Mouse (Mus musculus): ENCODE data around the gene Grm1. TPM values are rescaled to one million over a fixed set of nuclear protein-coding genes. Genes with fewer than 3 reads are reported as not detected.

Grm1 gene
- polyA plus RNA-seq, 1 experiment from 2014 or later, result 0.09 TPM

DNA sequence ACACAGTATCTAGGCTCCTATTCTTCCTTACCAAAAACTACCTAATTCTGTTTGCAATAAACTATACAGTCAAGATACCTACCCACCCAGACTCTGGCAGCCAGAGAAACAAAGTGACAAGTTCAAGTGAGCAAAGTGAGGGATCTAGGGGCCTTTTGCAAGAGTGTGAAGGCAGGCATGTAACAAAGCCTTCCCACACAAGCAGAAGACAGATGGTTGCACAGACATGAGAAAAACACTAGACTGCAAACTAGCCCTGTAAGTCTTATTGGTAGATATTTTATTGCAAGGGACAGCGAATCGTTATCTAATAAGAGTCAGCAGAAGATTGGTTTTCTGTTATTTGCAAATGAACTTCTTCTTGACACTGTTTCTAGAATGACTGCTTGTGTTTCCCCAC, 134.6 kb downstream of the Grm1 start:
- Histone ChIP-seq H3K36me3 (no peaks in the 10 kb centered on the region), H3K9me3 (no peaks in the 10 kb centered on the region), H3K27ac (no peak overlapping the region), H3K4me2 (replicated peaks) (no peak overlapping the region), H3K9ac (no peak overlapping the region), H3K4me1 (no peaks in the 10 kb centered on the region), H3K27me3 (no peaks in the 10 kb centered on the region), H3K4me3 (no peak overlapping the region)
- whole genome bisulfite sequencing, result 86% methylated on average over 2 of the region's 2 CpGs
- ATAC-seq (ENCODE audit: insufficient number of reproducible peaks, insufficient read depth, low FRiP score, low TSS enrichment), result no peak

- H3K27me3 ChIP-seq, result no peaks in the 10 kb centered on the region
Measured at GRCm38 (mm10) chr10:10944003-10944402, 138.2 kb downstream of the Grm1 start.

GRCm38 (mm10) chr10:10942248-10942647, 139.9 kb downstream of the Grm1 start:
- no peak for ATAC-seq (ENCODE audit: insufficient number of reproducible peaks, insufficient read depth, low FRiP score, low TSS enrichment)
- H3K27ac ChIP-seq, result no peak overlapping the region
- H3K9me3 ChIP-seq, result no peaks in the 10 kb centered on the region
- 74% methylated on average over 6 of the region's 6 CpGs for WGBS
- no peak overlapping the region for H3K9ac ChIP-seq
- no peaks in the 10 kb centered on the region for H3K36me3 ChIP-seq
- no peak overlapping the region for H3K4me3 ChIP-seq
- H3K27me3 ChIP-seq, result no peaks in the 10 kb centered on the region
- H3K4me1 ChIP-seq, result no peaks in the 10 kb centered on the region
- H3K4me2 ChIP-seq (replicated peaks), result no peak overlapping the region

More at GRCm38 (mm10) chr10:10944003-10944402, 138.2 kb downstream of the Grm1 start:
- Histone ChIP-seq H3K4me3 (no peak overlapping the region), H3K4me2 (replicated peaks) (no peak overlapping the region), H3K36me3 (no peaks in the 10 kb centered on the region), H3K9ac (no peak overlapping the region), H3K9me3 (no peaks in the 10 kb centered on the region), H3K27ac (no peak overlapping the region), H3K4me1 (no peaks in the 10 kb centered on the region)
- ATAC-seq (ENCODE audit: insufficient number of reproducible peaks, insufficient read depth, low FRiP score, low TSS enrichment), result no peak
- 82% methylated on average over 2 of the region's 2 CpGs for WGBS

- Histone ChIP-seq H3K4me1 (no peaks in the 10 kb centered on the region), H3K9me3 (no peaks in the 10 kb centered on the region), H3K4me2 (replicated peaks) (no peak overlapping the region), H3K9ac (no peak overlapping the region), H3K27ac (no peak overlapping the region), H3K4me3 (no peak overlapping the region), H3K27me3 (no peaks in the 10 kb centered on the region), H3K36me3 (no peaks in the 10 kb centered on the region)
- ATAC-seq (ENCODE audit: insufficient number of reproducible peaks, insufficient read depth, low FRiP score, low TSS enrichment), result no peak
- 72% methylated on average over 3 of the region's 3 CpGs for WGBS
Measured at GRCm38 (mm10) chr10:10935806-10936205, 146.3 kb downstream of the Grm1 start.

DNA sequence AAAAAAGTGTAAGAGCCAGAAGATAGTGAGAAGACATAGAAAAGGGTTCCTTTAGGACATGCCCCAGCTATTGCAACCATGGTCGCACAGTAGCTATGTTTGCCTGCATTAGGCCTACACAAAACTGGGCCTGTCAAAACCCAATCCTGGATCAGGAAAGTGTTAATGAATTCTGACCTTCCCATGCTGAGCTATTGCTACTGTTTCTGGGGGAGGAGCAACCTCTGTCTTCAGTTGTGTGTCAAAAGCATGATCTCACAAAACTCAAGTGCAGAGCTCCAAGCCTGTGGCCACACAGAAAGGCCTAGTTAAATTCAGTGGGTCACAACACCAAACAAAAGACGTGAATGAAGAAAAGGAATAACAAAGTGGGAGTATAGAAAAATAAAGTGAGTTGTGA, 152.5 kb downstream of the Grm1 start:
- WGBS, result 78% methylated on average over 2 of the region's 2 CpGs
- H3K4me1 ChIP-seq, result no peaks in the 10 kb centered on the region
- ATAC-seq (ENCODE audit: insufficient number of reproducible peaks, insufficient read depth, low FRiP score, low TSS enrichment), result no peak
- H3K36me3 ChIP-seq, result no peaks in the 10 kb centered on the region
- H3K9ac ChIP-seq, result no peak overlapping the region
- H3K4me3 ChIP-seq, result no peak overlapping the region
- H3K27ac ChIP-seq, result no peak overlapping the region
- no peaks in the 10 kb centered on the region for H3K27me3 ChIP-seq
- no peaks in the 10 kb centered on the region for H3K9me3 ChIP-seq
- no peak overlapping the region for H3K4me2 ChIP-seq (replicated peaks)

DNA sequence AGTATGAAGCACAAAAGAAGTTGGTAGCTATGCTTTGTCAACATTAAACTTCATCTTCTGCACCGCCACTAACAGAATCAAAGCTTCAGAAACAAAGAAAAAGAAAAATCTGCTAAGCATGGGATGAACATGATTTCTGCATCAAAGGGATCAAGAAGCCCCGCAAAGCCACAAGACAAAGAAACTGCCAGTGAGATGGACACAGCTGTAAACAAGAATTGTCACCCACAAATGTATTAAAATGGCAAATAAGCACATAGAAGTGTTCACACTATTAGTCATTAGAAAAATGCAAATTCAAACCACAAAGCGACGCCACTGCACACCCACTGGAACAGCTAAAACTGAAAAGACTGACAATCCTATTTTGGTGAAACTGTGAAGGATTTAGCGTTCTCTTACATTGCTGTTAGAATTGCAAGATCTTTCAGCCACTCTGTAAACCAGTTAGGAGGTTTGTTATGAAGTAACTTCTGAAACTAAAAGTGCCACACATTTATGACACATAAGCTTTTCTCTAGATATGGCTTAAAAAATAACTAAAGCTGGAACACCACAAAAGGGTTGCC, 153.3 kb downstream of the Grm1 start:
- Histone ChIP-seq H3K27me3 (no peaks in the 10 kb centered on the region), H3K9ac (no peak overlapping the region), H3K9me3 (no peaks in the 10 kb centered on the region), H3K27ac (no peak overlapping the region), H3K4me2 (replicated peaks) (no peak overlapping the region), H3K4me3 (no peak overlapping the region), H3K4me1 (no peaks in the 10 kb centered on the region), H3K36me3 (no peaks in the 10 kb centered on the region)
- WGBS, result 87% methylated on average over 5 of the region's 5 CpGs
- ATAC-seq (ENCODE audit: insufficient number of reproducible peaks, insufficient read depth, low FRiP score, low TSS enrichment), result no peak

DNA sequence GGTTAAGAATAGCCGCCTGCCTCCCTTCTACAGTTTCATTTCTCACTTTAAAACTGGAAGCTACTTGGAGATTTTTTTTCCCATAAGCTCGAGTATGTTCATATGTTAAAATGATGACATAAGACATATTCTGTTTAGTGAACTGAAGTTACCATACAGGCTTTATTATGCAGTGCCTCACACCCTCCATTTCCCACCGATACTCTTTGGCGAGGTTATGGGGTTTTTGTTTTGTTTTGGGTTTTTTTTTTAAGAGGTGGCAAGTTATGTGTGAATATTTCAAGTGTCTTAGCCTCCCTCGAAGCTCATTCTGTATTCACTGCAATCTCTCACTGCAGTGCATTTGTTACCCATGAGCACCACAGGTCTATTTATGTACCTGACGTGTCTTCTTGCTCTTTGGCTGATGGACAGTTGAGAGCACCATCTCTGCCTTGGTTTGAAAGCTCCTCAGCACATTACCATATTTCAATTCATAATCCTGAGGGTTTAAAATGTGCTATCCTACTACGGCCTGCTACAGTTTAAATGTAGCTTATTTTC, 164.2 kb downstream of the Grm1 start:
- Histone ChIP-seq H3K4me2 (replicated peaks) (no peak overlapping the region), H3K27ac (no peak overlapping the region), H3K4me1 (no peaks in the 10 kb centered on the region), H3K9ac (no peak overlapping the region), H3K4me3 (no peak overlapping the region), H3K36me3 (no peaks in the 10 kb centered on the region), H3K27me3 (no peaks in the 10 kb centered on the region), H3K9me3 (no peaks in the 10 kb centered on the region)
- ATAC-seq (ENCODE audit: insufficient number of reproducible peaks, insufficient read depth, low FRiP score, low TSS enrichment), result no peak
- WGBS, result 86% methylated on average over 7 of the region's 7 CpGs

GRCm38 (mm10) chr10:10913621-10914020, 168.5 kb downstream of the Grm1 start:
- H3K4me1 ChIP-seq, result no peaks in the 10 kb centered on the region
- H3K9me3 ChIP-seq, result no peaks in the 10 kb centered on the region
- no peaks in the 10 kb centered on the region for H3K36me3 ChIP-seq
- no peak overlapping the region for H3K4me2 ChIP-seq (replicated peaks)
- 84% methylated on average over 4 of the region's 4 CpGs for WGBS
- no peak overlapping the region for H3K9ac ChIP-seq
- no peak for ATAC-seq (ENCODE audit: insufficient number of reproducible peaks, insufficient read depth, low FRiP score, low TSS enrichment)
- no peak overlapping the region for H3K4me3 ChIP-seq
- no peaks in the 10 kb centered on the region for H3K27me3 ChIP-seq
- no peak overlapping the region for H3K27ac ChIP-seq

DNA sequence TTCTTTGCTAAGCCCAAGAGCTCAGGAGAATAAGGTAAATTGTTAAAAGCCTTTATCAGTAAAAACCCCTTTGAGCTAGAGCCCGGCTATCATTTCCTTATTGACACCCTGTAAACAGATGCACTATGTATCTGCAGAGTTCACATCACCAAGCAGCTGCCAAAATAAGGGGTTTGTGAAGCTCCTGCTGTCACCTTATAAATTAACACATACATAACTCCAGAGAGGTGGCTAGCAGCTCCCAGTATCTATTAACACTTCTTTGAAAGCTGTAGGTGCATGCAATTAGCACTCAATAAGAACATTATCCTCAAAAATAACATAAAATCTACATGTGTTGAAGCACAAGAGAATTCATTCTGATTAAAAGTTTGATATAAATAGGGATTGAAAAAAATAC, 191.9 kb downstream of the Grm1 start:
- Histone ChIP-seq H3K9ac (no peak overlapping the region), H3K4me3 (no peak overlapping the region), H3K4me1 (0 out of 2 replicates have a peak, but pooled peaks cover under 1% of the 10 kb centered on the region), H3K27me3 (no peaks in the 10 kb centered on the region), H3K9me3 (no peaks in the 10 kb centered on the region), H3K4me2 (replicated peaks) (no peak overlapping the region), H3K36me3 (no peaks in the 10 kb centered on the region), H3K27ac (no peak overlapping the region)
- no peak for ATAC-seq (ENCODE audit: insufficient number of reproducible peaks, insufficient read depth, low FRiP score, low TSS enrichment)
- 66% methylated on average over 1 of the region's 1 CpGs for WGBS

GRCm38 (mm10) chr10:10888521-10888920, 193.6 kb downstream of the Grm1 start:
- no peak for ATAC-seq (ENCODE audit: insufficient number of reproducible peaks, insufficient read depth, low FRiP score, low TSS enrichment)
- no peaks in the 10 kb centered on the region for H3K27me3 ChIP-seq

DNA sequence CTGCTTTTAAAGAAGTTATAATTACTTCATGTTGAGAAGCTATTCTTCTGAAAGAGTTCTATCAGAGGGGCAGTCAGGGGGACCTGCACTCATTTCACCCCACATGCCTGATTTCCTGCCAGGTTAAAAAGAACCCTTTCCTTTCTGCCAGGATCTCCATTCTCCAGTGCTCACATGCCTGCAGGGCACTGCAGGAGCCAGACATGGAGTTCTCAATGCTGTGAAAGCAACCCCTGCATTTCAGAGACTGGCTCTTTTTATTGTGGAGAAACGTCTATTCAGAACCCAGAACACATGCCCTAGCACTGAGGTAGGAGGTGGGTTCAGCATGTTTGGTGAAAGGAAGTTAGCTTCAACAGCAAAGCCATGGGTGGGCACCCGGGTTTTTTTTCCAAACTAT, 197.2 kb downstream of the Grm1 start:
- Histone ChIP-seq H3K9me3 (no peaks in the 10 kb centered on the region), H3K4me1 (0 out of 2 replicates have a peak, but pooled peaks cover 5% of the 10 kb centered on the region), H3K4me2 (replicated peaks) (no peak overlapping the region), H3K36me3 (no peaks in the 10 kb centered on the region), H3K4me3 (no peak overlapping the region), H3K9ac (no peak overlapping the region), H3K27ac (no peak overlapping the region), H3K27me3 (no peaks in the 10 kb centered on the region)
- ATAC-seq (ENCODE audit: insufficient number of reproducible peaks, insufficient read depth, low FRiP score, low TSS enrichment), result no peak
- WGBS, result 10% methylated on average over 2 of the region's 2 CpGs

More at GRCm38 (mm10) chr10:10888521-10888920, 193.6 kb downstream of the Grm1 start:
- 73% methylated on average over 9 of the region's 9 CpGs for WGBS
- H3K4me1 ChIP-seq, result 0 out of 2 replicates have a peak, but pooled peaks cover 5% of the 10 kb centered on the region
- no peak overlapping the region for H3K9ac ChIP-seq
- no peak overlapping the region for H3K4me3 ChIP-seq
- H3K27ac ChIP-seq, result no peak overlapping the region
- no peaks in the 10 kb centered on the region for H3K9me3 ChIP-seq
- H3K4me2 ChIP-seq (replicated peaks), result no peak overlapping the region
- no peaks in the 10 kb centered on the region for H3K36me3 ChIP-seq

GRCm38 (mm10) chr10:10872142-10872541, 210.0 kb downstream of the Grm1 start:
- no peak overlapping the region for H3K4me3 ChIP-seq
- ATAC-seq (ENCODE audit: insufficient number of reproducible peaks, insufficient read depth, low FRiP score, low TSS enrichment), result no peak
- no peaks in the 10 kb centered on the region for H3K36me3 ChIP-seq
- no peaks in the 10 kb centered on the region for H3K9me3 ChIP-seq
- H3K4me2 ChIP-seq (replicated peaks), result no peak overlapping the region
- WGBS, result 45% methylated on average over 3 of the region's 3 CpGs
- H3K27ac ChIP-seq, result no peak overlapping the region
- H3K27me3 ChIP-seq, result no peaks in the 10 kb centered on the region
- H3K4me1 ChIP-seq, result no peaks in the 10 kb centered on the region
- H3K9ac ChIP-seq, result no peak overlapping the region

Data from embryonic facial prominence, embryonic 12.5 days (tissue).